Mouse (Mus musculus) G1E (cell line): ENCODE data around the gene Camk2g.

ENCODE experiments used
- CTCF ChIP-seq: IDR thresholded peaks from 2 replicates; pipeline ENCODE4 v1.5.1; 2012; ENCODE audit warnings: low read depth, low read length, inconsistent platforms, mixed read lengths
- GATA1 ChIP-seq: IDR thresholded peaks from 2 replicates; pipeline ENCODE4 v1.6.1; 2012; ENCODE audit warnings: borderline replicate concordance, low read length, inconsistent platforms, mixed read lengths
- POLR2AphosphoS5 ChIP-seq: IDR thresholded peaks from 2 replicates; pipeline ENCODE4 v1.6.1; 2012; ENCODE audit warnings: low read depth, low read length, inconsistent platforms; ENCODE audit not compliant: insufficient replicate concordance

GRCm38 (mm10) chr14:20792922-20793757 is 748 bp downstream of the Camk2g start:
- no peak for TF ChIP-seq POLR2AphosphoS5
- TF ChIP-seq GATA1 = no peak
- no peak for TF ChIP-seq CTCF
